8 mouse cellular contexts compared by ENCODE assay signal in the genomic region with DNA sequence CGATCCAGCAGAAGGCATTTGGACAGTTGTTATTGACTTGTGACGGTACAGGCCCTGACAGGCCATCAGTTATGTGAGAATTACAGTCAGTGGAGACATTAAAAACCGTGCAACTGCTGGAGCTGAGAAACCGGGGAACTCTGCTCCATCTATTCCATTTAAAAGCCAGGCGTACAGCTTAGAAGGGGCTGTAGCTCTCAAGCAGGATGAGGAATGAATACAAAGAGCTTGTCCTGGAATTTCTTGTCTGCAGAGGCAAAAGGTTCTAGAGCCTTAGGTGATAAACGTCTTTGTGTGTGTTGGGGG. TPM values are rescaled to one million over a fixed set of nuclear protein-coding genes. Genes with fewer than 3 reads are reported as not detected.
DNase-seq lines count a peak whose midpoint lies in the region; ATAC-seq and TF ChIP-seq lines count a peak whose summit lies in the region.

No protein-coding gene starts in this region.

- H3K36me3 ChIP-seq in kidney, adult 2 months (ENCODE audit: control insufficient read depth, insufficient read depth, low read length): no peaks in the 10 kb centered on the region
- H3K36me3 ChIP-seq in embryonic facial prominence, embryonic 12.5 days: no peaks in the 10 kb centered on the region
- H3K36me3 ChIP-seq in hindbrain, embryonic 10.5 days: no peaks in the 10 kb centered on the region
- H3K36me3 ChIP-seq in midbrain, embryonic 12.5 days: no peaks in the 10 kb centered on the region

- peaks cover 3% of the 10 kb centered on the region; the same call in 1 of the 2 replicates for H3K4me1 ChIP-seq in kidney, adult 2 months (ENCODE audit: control insufficient read depth, insufficient read depth, low read length)
- H3K4me1 ChIP-seq in embryonic facial prominence, embryonic 12.5 days: peaks cover 15% of the 10 kb centered on the region
- peaks cover 32% of the 10 kb centered on the region for H3K4me1 ChIP-seq in hindbrain, embryonic 10.5 days (replicated peaks)
- H3K4me1 ChIP-seq in midbrain, embryonic 12.5 days: peaks cover 23% of the 10 kb centered on the region

- ATAC-seq in embryonic facial prominence, embryonic 12.5 days (ENCODE audit: insufficient number of reproducible peaks, insufficient read depth, low FRiP score, low TSS enrichment): no peak
- ATAC-seq in midbrain, embryonic 12.5 days (ENCODE audit: low FRiP score, low read depth): peak; percentile 16; the same call in 1 of the 2 replicates

- no peaks in the 10 kb centered on the region for H3K27me3 ChIP-seq in kidney, adult 2 months (replicated peaks; ENCODE audit: control insufficient read depth, insufficient read depth, low read length)
- no peaks in the 10 kb centered on the region for H3K27me3 ChIP-seq in embryonic facial prominence, embryonic 12.5 days
- H3K27me3 ChIP-seq in hindbrain, embryonic 10.5 days (ENCODE audit: insufficient read depth, poor library complexity, severe bottlenecking): no peaks in the 10 kb centered on the region
- H3K27me3 ChIP-seq in midbrain, embryonic 12.5 days: no peaks in the 10 kb centered on the region

- no peak for TF ChIP-seq CTCF in kidney, adult 2 months (conservative IDR thresholded peaks at IDR 0.05; ENCODE audit: insufficient read depth, insufficient read length, low read depth, low read length)

- no peak overlapping the region for H3K4me3 ChIP-seq in kidney, adult 2 months (ENCODE audit: insufficient read depth, low read depth, low read length)
- H3K4me3 ChIP-seq in embryonic facial prominence, embryonic 12.5 days: no peak overlapping the region
- peak overlapping the region; percentile 45 for H3K4me3 ChIP-seq in hindbrain, embryonic 10.5 days
- H3K4me3 ChIP-seq in midbrain, embryonic 12.5 days: peak overlapping the region; percentile 21; the same call in 1 of the 2 replicates

- H3K27ac ChIP-seq in kidney, adult 2 months (ENCODE audit: insufficient read depth, low read depth, low read length): peak overlapping the region; percentile 33; the same call in 1 of the 2 replicates
- H3K27ac ChIP-seq in embryonic facial prominence, embryonic 12.5 days: peak overlapping the region; percentile 67
- H3K27ac ChIP-seq in hindbrain, embryonic 10.5 days: peak overlapping the region; percentile 79
- peak overlapping the region; percentile 88 for H3K27ac ChIP-seq in midbrain, embryonic 12.5 days (replicated peaks)

- WGBS in kidney, adult 2 months: 47% methylated on average over 6 of the region's 6 CpGs
- WGBS in embryonic facial prominence, embryonic 12.5 days: 11% methylated on average over 6 of the region's 6 CpGs
- WGBS in hindbrain, embryonic 10.5 days: 3% methylated on average over 6 of the region's 6 CpGs
- 2% methylated on average over 6 of the region's 6 CpGs for WGBS in midbrain, embryonic 12.5 days

- peak overlapping the region; percentile 50 for H3K4me2 ChIP-seq in embryonic facial prominence, embryonic 12.5 days (replicated peaks)
- peak overlapping the region; percentile 51 for H3K4me2 ChIP-seq in midbrain, embryonic 12.5 days (replicated peaks)

- TF ChIP-seq POLR2A in kidney, adult 2 months (IDR thresholded peaks at IDR 0.05; ENCODE audit: low read depth, low read length): no peak

- H3K9ac ChIP-seq in embryonic facial prominence, embryonic 12.5 days: no peak overlapping the region
- no peak overlapping the region for H3K9ac ChIP-seq in midbrain, embryonic 12.5 days (replicated peaks)

- no peak for DNase-seq in kidney, adult 2 months
- no peak for DNase-seq in kidney, postnatal 4 days
- DNase-seq in hindbrain, embryonic 10.5 days (ENCODE audit: low spot score): no peak
- DNase-seq in right cerebral cortex, postnatal 10 days (ENCODE audit: low spot score in 2 of 2): no peak
- DNase-seq in frontal cortex, postnatal 10 days (ENCODE audit: low spot score in 2 of 2): no peak
- DNase-seq in layer of hippocampus, adult 11-12 months (ENCODE audit: low spot score): no peak

- no peaks in the 10 kb centered on the region for H3K9me3 ChIP-seq in embryonic facial prominence, embryonic 12.5 days
- H3K9me3 ChIP-seq in hindbrain, embryonic 10.5 days: 0 out of 2 replicates have a peak, but pooled peaks cover 3% of the 10 kb centered on the region
- peaks cover 6% of the 10 kb centered on the region; the same call in 1 of the 2 replicates for H3K9me3 ChIP-seq in midbrain, embryonic 12.5 days

RNA-seq across cellular contexts. Expression of a gene that starts 18.2 kb away (rescaled TPM):
- 14.6 TPM in 2 replicates for polyA plus RNA-seq in kidney, adult 2 months (2012; rRNA removed)
- polyA plus RNA-seq in embryonic facial prominence, embryonic 12.5 days (2016; fragmentation: Nextera tagmentation; extraction: Ambion mirVana): 29.9 and 31.9 TPM in 2 replicates
- polyA plus RNA-seq in hindbrain, embryonic 10.5 days (2016; fragmentation: Nextera tagmentation; extraction: Ambion mirVana): 41.5 and 63.6 TPM in 2 replicates
- 143 and 157 TPM in 2 replicates for polyA plus RNA-seq in midbrain, embryonic 12.5 days (2016; fragmentation: Nextera tagmentation; extraction: Ambion mirVana)

Comparison
In these comparisons a context has a peak if more than half of its experiments do, and no peak if none do; other contexts are left out.
1. H3K27ac ChIP-seq: peak in every context shown above with its lines; median percentile 88 in midbrain, embryonic 12.5 days; 79 in hindbrain, embryonic 10.5 days; 67 in embryonic facial prominence, embryonic 12.5 days; 33 in kidney, adult 2 months.
2. H3K4me3 ChIP-seq: peak in hindbrain, embryonic 10.5 days (single experiment) and midbrain, embryonic 12.5 days (single experiment); none in kidney, adult 2 months (single experiment) and embryonic facial prominence, embryonic 12.5 days (single experiment).